Mouse (Mus musculus) frontal cortex, postnatal 14 days (tissue): ENCODE measurements around the gene Aplf.

ENCODE experiments used
- DNase-seq, 2 experiments: peaks; one replicate each; pipeline ENCODE4 v3.0.0; 2022; ENCODE audit warnings: low spot score in 2 of 2

Aplf gene

GRCm38 (mm10) chr6:87623151-87623550 lies 48.8 kb downstream of the Aplf start:
- DNase-seq, result no peak

GRCm38 (mm10) chr6:87621281-87621680 lies 50.7 kb downstream of the Aplf start:
- DNase-seq, result no peak

GRCm38 (mm10) chr6:87618021-87618420 lies 54.0 kb downstream of the Aplf start:
- no peak for DNase-seq

- DNase-seq, result no peak
These were observed 56.3 kb downstream of the Aplf start for GRCm38 (mm10) chr6:87615696-87616083.

- DNase-seq, result no peak
These were observed 56.9 kb downstream of the Aplf start for GRCm38 (mm10) chr6:87614794-87615695.

- DNase-seq, result no peak
These were observed 72.2 kb downstream of the Aplf start for GRCm38 (mm10) chr6:87599825-87600224.

GRCm38 (mm10) chr6:87597116-87597833 lies 74.7 kb downstream of the Aplf start:
- no peak for DNase-seq

GRCm38 (mm10) chr6:87594188-87594587 lies 77.8 kb downstream of the Aplf start:
- DNase-seq, result no peak

GRCm38 (mm10) chr6:87590394-87591281 lies 81.4 kb downstream of the Aplf start, which contains the start of gene Prokr1:
Gene Prokr1 (minus strand): TSS chr6:87590743.
- peak in 1 of 2 experiments; percentile 7 for DNase-seq

GRCm38 (mm10) chr6:87589718-87590393 lies 82.1 kb downstream of the Aplf start:
- no peak for DNase-seq

GRCm38 (mm10) chr6:87583991-87584390 lies 88.0 kb downstream of the Aplf start:
- DNase-seq, result no peak

GRCm38 (mm10) chr6:87583183-87583611 lies 88.8 kb downstream of the Aplf start:
- no peak for DNase-seq

- DNase-seq, result no peak
These were observed 89.5 kb downstream of the Aplf start for GRCm38 (mm10) chr6:87582456-87582855.

GRCm38 (mm10) chr6:87581581-87581980 lies 90.4 kb downstream of the Aplf start:
- no peak for DNase-seq

- no peak for DNase-seq
These were observed 90.9 kb downstream of the Aplf start for GRCm38 (mm10) chr6:87581071-87581470.
